Mouse (Mus musculus) B cell, adult 2 months (primary cell): Measurements from ENCODE around the gene Mccc1.

Experiments
- DNase-seq, 2 experiments: peaks; one replicate each; pipeline ENCODE4 v3.0.0; 2022

Gene Mccc1

DNA sequence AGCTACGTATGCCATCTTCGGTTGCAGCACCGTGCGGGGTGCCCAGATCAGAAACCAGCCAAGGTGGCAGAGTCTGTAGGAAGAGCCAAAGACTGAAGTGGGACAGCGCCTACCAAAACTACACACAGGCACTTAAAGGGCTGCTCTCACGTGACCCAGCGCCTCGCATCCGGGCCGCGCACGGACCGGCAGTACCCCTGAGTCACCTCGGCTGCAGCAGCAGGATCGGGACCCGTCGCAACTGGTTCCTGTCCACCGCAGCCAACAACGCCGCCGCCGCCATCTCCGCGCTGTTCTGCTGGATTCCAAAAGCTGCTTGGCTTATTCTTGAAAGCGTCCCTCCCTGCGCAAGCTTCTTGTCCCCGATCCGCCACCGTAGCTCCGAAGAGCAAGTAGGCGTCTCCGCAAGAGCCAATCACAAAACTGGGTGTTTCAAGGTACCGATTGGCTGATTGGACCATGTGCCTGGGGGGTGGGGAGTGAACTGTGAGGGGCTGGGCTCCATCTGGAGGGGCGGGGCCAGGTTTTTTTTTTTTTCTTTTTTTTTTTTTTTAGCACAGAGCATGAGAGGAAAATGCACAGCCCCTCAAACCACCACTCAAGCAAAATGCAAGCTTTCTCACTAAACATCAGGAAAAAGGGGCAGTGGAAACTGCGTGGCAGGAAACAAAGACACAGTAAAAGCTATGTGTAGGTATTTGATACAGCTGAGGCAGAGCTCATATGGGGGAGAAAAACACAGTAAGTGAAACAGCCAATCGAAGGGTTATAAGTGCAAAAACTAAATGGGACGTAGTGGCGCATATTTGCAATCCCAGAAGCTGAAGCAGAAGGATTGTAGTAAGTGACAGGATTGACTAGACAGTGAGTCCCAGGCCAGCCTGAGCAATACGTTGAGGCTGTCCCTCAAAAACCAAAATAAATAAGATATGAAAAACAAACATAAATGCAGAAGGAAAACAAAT is at the start of gene Mccc1:
Gene Mccc1 (minus strand): TSS at position 404 of the 965 bp plus-strand sequence.
- peak; percentile 89 to 90 for DNase-seq

DNA sequence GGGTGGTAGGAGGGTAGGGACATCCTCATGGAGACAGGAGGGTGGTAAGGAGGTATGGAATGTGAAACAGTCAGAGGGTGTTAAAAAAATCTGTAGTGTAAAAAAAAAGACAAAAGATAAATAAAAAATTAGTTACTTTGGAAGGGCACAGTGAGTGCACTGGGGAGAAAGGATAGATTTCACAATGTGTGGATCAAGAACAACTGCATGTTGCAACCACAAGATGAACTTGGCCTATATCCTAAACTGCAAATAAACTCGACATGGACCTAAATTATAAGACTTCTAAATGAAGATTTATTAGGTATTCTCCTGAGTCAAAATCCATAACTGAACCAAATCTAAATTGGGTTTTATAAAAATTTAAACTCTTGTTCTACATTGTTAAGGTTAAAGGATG is 48.6 kb upstream of the Mccc1 start:
- DNase-seq = no peak

DNA sequence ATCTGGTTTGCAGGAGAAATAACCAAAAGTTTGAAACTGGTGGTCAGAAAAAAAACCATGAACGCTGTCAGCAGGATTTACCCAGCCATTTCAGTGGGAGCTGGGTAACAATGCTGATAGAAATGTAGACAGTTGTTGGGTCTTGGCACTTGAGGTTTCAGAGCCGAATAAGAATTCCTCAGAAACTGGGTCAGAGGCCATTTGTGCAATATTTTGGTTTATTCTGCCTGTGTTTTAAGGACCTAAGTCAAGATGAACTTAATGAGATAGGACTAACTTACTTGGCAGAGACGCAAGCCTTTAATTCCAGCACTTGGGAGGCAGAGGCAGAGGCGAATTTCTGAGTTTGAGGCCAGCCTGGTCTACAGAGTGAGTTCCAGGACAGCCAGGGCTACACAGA is 44.6 kb upstream of the Mccc1 start:
- no peak for DNase-seq

DNA sequence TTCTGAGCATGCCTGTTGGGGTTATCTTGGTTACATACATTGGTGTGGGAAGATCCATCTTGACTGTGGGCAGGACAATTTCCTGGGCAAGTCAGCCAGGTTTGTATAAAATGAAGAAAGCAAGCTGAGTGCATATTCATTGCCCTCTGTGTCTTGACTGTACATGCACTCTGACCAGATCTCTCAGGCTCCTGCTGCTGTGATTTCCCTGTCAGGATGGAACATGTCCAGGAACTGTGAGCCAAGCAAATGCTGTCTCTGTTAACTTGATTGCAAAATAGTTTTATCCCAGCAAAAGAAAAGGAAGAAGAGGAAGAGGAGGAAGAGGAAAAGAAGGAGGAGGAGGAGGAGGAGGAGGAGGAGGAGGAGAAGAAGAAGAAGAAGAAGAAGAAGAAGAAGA is 44.0 kb upstream of the Mccc1 start:
- no peak for DNase-seq

DNA sequence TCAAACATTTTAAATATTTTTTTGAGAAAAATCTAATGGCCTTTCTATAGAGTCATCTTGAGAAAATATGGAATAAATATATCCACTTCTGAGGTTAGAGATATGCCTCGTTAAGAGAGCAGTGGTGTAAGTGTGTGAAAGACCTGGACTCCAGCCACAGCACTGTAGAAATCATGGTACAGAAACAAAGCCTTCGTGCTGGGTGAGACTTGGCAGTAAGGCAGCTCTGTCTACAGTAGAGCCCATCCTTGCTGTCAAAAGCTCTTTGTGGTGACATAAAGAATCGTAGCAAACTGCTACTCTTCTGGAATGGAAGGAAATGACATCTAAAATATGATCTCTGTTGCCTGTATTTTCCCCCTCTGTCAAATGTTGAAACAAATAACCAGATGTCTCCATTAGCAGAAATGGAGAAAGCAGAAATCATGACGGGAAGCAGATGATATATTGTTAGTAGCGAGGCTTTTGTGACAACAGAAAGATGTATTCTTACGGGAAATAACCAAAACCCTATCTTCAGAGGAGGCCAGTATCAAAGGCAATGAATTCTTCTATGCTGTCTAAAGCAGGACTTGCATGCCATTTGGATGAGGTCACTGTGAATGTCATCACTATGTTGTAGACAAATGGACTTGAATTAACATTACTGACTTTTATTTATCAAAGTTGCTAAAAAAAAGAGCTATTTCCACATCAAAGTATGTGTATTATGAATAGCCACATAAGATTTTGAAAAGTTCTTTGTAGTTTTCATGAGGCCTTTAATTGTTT is 31.4 kb upstream of the Mccc1 start:
- DNase-seq = no peak

DNA sequence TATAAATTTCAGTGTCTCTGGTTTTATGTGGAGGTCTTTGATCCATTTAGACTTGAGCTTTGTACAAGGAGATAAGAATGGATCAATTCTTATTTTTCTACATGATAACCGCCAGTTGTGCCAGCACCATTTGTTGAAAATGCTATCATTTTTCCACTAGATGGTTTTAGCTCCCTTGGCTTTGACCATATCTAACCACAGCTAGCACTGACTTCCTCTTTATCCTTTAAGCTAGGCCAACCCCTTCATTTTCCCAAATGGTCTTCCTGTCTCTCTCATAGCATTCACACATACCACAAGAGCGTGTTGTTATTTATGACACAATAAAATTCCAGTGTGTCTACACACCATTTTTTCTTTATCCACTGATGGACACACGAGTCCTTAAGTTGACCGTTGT is 29.5 kb upstream of the Mccc1 start:
- no peak for DNase-seq

GRCm38 (mm10) chr3:36025732-36026131 is 25.3 kb upstream of the Mccc1 start:
- DNase-seq = no peak

GRCm38 (mm10) chr3:36011239-36011638 is 10.8 kb upstream of the Mccc1 start:
- no peak for DNase-seq

GRCm38 (mm10) chr3:36008411-36009154 is 8.1 kb upstream of the Mccc1 start:
- DNase-seq = no peak

DNA sequence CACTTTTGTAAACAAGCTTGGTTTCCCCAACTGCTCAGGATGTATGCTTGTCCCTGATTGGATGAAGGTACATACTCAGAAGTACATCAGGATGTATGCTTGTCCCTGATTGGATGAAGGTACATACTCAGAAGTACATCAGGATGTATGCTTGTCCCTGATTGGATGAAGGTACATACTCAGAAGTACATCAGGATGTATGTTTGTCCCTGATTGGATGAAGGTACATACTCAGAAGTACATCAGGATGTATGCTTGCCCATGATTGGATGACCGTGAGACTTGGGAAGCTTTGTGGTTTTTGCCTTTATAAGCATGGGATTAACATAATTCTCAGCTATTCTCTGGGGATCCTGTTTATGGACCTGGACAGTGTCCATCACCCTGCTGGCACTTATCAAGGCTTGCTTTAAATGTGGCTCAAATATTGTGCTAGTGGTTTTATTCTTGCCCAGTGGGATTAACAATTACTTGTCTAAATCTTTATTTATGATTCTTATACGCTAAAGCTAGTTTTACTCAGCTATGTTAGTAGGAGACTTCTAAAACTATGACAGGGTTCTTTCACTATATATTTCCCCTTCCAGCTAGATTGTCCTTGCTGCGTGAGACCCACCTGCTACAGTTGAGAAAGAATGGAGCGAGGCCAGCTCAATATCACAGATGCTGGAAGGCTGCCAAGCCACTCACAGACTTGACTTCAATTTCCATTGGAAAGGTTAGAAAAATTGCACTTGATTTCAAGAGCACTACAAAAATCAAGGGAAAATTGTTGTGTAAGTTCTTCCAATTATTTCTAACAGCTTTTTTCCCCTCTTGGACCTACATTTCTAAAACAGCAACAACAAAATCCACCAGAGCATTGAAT is 3.8 kb upstream of the Mccc1 start:
- no peak for DNase-seq

DNA sequence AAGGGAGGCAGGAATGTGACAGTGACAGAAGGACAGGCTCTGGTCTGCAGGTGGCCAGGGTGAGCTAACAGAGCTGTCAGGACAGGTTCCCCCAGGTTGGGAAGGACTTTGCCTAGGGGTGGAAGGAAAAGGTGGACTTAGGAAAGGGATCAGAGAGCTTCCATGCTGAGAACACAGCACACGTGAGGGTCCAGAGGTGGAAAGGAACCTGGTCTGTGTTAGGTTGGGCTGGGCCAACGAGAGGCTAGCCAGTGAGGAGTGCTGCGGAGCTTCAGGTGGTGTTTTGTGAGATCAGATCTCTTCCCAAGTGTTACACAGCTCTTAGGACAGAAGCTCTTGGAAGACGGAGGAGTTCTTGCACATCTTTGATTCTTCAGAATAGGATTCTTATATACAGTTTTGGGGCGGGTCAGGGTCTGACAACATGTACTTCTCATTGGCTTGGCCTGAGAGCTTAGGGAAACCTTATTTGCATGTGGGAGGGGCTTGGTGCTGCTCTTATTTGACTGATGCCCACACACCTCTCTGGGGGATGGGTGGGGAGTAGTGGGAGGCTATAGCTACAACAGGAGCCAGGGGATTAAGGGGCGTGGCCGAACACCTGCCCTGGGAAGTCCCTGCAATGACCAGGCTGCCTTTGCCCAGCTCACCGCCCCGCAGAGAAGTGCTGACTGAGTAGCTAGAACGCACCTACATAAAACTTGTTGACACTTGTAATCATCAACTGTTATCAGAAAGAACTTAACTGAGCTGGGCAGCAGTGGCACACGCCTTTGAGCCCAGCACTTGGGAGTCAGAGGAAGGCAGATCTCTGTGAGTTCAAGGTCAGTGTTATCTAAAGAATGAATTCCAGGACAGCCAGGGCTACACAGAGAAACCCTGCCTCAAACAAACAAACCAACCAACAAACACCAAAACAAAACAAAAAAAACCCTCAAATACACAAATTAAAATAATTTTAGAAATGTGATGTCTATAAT is 5.6 kb downstream of the Mccc1 start:
- DNase-seq = no peak

DNA sequence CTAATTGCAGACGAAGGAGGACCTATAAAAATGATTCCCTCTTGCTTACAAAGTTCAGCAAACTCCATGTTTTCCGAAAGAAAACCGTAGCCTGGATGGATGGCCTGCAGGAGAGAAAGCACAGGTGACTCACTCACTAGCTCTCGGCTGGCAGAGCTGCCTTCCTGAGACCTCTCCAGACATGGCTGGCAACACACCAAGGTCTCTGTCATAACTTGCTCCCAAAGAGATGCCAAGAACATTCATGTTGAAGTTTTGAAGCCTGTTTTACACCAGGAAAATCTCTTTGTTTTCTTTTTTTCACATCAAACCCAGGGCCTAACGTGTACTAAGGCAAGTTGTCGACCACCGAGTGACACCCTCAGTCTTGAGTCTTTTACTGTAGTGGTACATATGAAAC is 9.8 kb downstream of the Mccc1 start:
- DNase-seq = no peak

DNA sequence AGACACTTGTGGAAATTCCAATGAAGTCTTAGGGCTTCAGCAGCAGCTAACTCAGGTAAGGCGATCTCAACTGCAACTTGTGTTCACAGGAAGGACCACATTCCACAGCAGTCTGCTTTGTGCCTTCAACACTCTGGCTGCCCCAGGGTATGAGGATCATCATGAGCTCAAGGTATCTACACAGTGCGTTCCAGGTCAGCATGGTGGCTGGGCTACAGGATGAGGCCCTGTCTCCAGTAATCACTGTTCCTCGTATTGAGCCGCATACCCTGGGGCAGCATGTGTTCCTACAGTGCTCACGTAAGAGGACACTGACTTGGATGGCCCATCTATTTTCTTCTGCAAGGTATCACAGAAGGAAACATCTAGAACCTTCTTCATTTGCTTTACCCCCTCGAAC is 12.4 kb downstream of the Mccc1 start:
- no peak for DNase-seq

DNA sequence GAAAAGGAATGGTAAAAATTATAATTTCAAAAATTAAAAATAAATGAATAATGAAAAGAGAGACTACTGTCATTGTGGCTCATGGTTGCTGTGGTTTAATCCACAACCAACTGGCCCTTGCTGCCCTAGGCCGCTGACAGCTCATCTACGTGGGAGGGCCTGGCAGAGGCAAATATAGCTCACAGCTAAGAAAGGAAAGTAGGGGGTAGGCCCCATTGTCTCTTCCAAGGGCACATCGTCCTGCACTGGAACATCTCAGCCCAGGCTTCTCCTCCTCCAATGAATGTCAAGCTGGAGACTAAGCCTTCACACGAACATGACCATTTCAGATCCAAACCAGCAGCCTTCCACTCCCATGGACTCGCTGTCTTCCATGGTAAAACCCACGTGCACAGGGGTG is 14.2 kb downstream of the Mccc1 start:
- DNase-seq = no peak

GRCm38 (mm10) chr3:35973551-35973950 is 26.9 kb downstream of the Mccc1 start:
- DNase-seq = peak; percentile 54 to 62

GRCm38 (mm10) chr3:35972985-35973384 is 27.5 kb downstream of the Mccc1 start:
- DNase-seq = peak; percentile 36 to 41

DNA sequence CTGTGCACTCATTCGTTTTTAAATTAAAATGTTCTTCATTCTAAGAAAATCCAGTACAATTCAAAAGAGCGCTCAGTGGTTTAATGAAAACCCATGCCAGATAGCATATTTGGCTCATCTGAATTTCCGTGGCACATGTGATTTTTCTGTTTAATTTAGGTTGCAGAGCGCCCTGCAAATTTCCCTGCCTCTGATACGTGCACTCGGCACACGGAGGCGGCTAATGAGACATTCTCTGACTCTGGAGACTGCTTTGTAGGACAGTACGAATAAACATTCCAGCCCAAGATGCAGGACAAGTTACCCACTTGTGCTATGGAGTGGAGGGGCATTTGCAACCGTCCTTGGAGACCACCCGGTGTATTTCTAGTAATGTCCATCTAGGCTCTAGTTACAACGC is 29.3 kb downstream of the Mccc1 start:
- no peak for DNase-seq

GRCm38 (mm10) chr3:35970441-35970840 is 30.0 kb downstream of the Mccc1 start:
- DNase-seq = no peak

DNA sequence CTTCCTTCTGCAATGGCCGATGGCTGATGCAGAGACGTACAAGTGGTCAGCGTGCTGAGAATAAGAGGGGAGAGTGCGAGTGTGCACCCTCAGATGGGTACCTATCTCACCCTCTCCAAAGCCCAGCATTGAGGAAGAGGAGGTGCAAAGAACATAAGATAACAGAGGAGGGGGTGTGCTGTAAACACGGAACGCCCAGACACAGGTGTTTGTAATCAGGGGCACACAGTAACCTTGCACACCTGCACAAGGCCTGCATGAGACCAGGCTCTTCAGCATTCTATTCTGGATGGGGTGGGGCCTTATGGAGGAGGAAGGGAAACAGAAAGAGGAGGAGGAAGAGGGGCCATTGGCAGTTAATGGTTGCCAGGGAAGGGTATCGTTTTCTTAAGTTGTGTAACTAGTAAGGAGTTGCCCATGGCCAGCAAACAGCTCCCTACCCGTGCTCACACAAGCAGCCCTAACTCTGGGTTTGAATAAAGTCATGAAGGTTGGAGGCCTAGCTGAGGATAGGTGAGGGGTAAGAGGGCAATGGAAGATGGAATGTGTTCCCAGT is 33.0 kb downstream of the Mccc1 start:
- no peak for DNase-seq

- no peak for DNase-seq
Observed at GRCm38 (mm10) chr3:35966493-35966892, 34.0 kb downstream of the Mccc1 start.

DNA sequence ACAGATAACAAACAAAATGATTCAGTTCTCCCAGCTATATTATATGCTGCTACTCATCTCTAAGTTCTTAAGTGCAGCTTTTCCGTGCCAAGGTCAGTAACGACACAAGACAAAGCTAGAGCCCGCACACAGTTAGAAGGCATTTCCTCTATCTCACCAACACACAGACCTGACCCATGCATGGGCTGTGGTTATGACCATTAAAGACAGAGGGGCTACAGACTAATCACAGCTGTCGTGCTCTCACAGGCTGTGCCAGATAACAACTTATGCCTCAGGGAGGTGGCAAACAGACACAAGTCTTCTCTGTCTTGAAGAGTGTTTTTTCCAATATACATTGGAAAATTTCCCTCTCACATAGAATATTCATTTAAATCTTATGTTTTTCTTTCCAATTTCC is 35.5 kb downstream of the Mccc1 start:
- DNase-seq = no peak
